Mouse (Mus musculus) common myeloid progenitor, adult 5-6 weeks (primary cell): ENCODE measurements at regions not wholly inside any gene's neighbourhood (a gene's known extent, or its start where the extent isn't known, plus 50 kb on each side); places are given as distances from the start of the nearest gene placed in this dataset.
A peak's percentile ranks its signal among the peaks of the same experiment; 100 is the strongest.

Experiments used
- ATAC-seq: replicated peaks from 2 replicates; pipeline ENCODE4 v1.8.0; 2016; ENCODE audit warnings: low read depth, mild to moderate bottlenecking, moderate TSS enrichment, inconsistent platforms; ENCODE audit not compliant: poor library complexity, severe bottlenecking

DNA sequence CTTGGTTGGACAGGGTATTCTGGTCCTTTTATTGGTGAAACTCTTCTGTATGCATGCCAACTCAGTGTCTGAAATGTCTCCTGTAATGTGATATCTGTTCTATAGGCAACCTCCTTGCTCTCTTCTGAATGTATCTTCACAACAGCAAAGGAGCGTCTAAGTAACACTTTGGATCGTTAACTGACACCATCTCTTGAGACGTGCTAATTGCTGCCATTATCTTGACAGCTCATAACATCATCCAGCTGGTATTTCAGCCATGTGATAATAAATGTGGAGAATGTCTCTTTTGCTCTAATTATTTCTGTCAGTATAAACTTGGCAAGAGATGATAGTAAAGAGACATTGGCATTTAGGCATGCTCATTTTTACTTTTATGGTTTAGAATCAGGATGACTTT, 68.8 kb upstream of the Col8a1 start:
- ATAC-seq = no peak

DNA sequence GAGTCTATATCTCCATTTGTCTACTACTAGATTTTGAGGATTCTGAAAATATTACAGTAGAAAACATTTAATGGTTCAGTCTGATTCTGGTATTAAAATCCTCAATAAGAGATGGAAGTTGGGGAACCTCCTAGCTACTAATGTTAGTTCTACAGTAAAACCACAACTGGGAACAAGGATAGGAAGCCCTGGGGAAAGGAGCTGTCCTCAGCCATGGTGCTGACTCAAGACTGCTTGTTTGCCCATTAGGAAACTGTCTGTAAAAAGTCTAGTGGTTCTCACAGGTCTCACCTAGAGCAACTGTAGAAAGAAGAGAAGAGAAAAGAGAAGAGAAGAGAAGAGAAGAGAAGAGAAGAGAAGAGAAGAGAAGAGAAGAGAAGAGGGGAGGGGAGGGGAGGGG, 90.9 kb upstream of the Col8a1 start:
- no peak for ATAC-seq

DNA sequence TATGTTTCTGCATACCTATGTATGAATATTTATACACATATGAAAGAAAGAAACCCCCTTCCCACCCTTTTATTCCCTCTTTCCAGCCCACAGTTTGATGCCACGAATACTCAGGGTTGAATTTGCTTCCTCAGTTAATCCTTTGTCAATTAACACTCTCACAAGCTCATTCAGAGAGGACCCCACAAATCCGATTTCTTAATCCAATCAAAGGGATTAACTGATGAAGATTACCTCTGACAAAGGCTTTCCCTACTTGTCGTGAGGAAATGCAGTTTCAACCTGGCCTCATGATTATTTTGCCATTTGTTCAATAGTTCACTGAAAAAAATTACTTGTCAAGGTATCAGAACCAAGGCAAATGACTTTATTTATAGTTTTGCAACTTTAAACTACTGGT, 91.8 kb upstream of the Col8a1 start:
- ATAC-seq = no peak

DNA sequence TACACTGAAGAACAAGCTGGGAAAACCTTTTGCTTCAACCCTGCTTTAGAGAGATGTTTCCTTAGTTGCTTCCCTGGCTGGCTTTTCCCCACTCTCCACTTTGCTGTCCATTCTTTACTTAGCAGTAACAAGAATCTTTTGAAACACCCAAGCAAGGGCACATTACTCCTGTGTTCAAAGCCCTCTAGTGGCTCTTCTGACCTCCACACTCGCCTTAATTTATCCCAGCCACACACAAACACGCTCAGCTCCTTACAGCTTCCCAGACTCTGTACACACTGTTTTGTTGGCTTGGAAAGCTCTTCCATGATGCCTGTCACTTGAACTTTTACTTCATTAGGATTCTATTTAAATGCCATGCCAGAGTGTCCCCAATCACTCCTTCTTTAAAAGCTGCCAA, 97.3 kb upstream of the Col8a1 start:
- ATAC-seq = 0 out of 2 replicates have a peak, but pooled peaks have one; percentile 25

DNA sequence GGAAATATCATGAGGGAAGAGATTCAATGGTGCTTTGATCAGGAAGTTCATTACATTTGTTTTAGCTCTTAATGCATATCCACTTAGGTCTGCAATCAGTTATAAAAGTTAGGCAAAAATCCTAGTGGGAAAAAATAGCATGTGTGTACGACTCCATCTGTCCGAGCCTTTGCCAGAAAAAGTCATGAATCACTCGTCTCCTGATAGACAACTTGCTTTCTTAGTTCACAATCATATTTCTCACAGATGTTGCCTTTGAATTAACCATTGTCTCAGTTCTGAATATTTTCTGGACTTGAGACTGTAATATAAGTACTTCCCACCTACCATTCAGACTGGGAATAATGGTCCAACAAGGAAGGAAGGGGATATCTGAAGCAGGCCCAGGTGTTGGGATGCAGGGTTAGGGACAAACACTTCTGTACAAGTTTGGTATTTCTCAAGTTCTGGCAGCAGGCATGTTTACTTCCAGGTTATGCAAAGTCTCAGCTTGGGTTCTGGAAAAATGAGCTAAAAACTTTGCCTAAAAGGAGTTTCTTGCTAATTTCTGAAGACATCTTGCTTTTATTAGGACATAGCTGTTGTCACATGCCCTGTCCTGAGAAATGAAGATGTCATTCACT, 98.4 kb upstream of the Col8a1 start:
- ATAC-seq = no peak

DNA sequence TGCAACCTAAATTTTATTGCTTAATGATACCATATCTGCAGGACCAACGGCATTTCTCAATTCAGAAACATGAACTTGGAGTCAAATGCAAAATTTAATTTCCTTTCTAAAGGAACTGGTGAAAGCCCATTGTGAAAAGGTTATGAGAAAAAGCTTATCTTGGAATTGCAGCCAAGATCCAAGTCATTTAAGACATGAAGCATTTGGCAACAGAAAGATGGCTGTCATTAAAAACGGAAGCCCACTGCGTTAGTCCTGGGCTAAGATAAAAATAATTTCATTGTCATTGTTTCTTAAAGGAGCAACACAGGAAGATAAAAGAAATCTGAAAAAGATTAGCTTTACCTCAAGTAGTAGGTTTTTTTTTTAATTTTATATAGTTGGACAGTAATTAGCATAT, 99.2 kb upstream of the Col8a1 start:
- ATAC-seq = no peak

DNA sequence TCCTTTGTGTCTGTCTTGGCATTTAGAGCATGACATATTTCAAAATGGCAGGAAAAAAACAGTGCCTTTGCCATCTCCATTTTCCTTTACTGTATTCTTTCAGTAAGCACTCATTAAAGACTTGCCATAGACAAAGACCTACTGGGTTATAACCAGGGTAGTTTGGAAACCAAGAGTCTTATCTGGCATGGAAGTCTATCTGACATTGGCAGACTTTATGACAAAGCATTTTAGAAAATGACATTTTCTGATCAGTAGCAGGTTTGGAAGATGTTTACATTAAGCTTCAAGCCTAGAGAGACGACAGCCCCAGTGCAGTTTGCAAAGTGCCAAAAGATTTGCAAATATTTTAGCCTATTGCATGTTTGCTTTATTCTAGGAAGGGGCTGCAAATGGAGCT, 102.5 kb upstream of the Col8a1 start:
- ATAC-seq = no peak

DNA sequence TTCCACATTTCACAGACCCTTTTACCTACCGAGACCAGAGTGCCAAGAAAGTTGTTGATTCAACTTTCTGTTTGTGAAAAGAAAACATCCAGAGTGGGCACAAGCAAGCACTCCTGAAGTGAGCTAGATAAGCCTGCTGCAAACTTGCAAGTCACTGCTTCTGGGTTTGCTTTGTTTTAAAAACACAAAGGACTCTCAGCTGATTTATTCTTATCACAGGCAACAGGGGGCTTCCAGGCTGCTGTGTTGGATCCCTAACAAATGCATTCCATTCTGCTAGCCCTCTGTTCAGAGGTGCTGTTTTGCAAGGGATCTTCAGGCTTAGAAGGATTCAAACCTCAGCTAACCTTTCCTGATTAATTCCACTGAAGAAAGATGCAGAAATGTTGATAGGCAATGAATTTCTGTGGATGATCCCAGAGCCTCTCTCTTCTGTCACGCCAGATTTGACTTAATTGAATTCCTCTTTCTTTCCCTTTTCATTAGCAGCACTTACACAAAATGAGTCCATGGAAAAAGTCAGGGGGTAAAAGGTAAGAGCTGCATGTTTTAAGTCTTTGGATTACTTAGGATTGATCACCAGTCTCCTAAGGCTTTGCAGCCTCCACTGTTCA, 103.7 kb upstream of the Col8a1 start:
- peak; percentile 78 for ATAC-seq

DNA sequence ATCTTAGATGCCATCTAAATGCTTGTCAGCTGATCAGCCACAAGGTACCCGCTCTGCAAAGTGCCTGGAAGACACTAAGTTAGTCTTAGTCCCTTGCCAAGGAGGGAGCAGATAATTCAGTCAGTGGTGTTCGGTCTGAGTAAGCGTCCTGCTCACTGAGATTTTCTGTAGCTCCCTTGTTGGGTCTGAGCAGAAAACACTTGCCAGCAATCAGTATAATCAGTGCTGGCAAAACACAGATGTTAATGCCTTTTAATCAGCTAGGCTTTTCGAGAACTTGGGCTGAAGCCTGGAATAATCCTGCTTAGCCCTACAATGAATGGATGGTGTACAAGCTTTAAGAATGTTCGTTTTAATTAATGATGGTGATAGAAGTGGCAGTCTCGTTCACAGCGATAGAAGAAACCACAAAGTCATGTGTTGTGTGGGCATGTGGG, 104.2 kb upstream of the Col8a1 start:
- peak; percentile 23; the same call in 1 of the 2 replicates for ATAC-seq

DNA sequence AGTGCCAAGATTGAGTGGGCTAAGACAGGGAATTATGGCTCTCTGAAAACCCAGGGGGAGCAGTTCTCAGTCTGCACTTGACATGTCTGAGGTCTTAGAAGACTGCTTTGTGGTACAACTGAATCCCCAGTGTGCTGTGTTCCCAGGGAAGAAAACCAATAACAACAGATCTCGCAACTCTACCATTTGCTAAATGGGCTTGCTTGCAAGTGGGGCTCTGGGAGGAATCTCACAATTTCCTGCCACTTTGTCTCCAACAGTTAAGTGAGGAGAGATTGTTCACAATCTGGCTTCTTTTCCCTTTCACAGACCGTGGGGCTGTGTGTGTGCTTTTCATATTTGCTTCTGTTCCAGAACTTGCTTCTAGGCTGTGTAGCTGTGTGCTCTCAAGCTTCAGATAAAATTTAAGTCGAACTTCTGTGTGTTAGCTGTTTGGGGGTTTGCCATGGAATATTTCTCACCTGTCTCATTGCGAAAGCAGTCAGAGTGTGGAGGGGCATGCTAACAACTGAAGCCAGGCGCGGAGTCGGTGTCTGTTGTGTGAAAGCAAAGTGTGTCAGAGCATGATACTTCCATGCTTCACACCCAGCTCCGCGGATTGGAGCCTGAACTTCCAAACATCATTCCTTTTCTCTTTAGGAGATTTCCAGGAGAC, 108.8 kb upstream of the Col8a1 start:
- ATAC-seq = no peak

DNA sequence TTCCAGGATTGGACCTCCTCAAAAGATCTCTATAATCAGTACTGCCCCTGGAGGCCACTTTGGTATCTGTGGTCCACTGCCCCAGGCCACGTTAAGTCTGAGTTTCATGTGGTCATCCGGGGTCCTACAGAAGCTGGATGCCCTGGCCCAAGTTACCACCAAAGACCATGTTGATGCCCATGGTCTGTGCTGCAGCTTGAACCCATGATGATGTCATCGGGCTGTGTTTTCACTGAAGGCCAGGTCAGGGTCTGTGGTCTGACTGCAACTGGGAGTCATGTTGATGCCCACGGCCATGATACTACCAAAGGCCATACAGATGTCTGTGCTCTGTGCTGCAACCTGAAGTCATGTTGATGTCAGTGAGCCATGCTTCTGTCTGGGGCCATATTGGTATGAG, 122.3 kb upstream of the Col8a1 start:
- ATAC-seq = no peak

DNA sequence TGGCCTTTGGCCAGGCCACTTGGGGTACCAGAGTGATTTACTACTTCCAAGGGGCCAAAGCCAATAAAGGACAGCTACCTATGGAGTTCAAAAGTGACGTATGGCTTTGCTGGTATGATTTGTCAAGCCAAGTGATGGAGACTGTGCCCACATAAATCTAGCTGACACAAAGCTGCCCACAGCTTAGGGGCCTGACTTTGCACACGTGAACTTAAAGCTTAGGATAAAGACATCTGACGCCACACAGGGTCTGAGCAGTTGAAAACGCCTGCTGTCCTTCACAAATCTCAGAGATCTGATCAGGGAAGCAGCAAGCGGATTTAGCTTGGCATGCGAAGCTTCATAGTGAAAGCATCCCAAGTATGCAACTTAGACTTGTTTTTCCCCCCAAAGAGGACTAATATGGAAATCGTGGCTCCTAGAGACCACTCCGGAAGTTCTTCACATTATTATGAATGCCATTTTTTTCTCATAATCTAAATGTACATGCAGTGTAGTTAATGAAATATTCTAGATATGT, 127.1 kb upstream of the Col8a1 start:
- no peak for ATAC-seq

DNA sequence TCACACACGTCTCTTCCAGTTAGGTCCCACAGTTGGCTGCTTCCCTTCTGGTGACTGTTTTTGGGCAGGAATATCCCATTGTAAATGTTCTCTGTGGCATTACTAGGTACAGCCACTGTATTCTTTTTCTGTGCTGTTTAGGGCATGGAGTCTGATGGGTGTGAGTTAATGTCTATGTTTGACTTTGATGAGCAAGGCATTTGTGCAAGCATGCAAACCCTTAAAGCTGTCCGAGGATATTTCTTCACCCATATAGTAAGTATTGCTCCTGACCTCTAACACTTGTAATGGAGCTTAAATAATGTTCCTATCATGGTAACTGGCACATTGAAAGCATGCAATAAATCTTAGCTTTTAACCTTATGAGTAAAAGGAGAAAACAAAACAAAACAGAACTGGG, 133.6 kb upstream of the Col8a1 start:
- ATAC-seq = no peak

DNA sequence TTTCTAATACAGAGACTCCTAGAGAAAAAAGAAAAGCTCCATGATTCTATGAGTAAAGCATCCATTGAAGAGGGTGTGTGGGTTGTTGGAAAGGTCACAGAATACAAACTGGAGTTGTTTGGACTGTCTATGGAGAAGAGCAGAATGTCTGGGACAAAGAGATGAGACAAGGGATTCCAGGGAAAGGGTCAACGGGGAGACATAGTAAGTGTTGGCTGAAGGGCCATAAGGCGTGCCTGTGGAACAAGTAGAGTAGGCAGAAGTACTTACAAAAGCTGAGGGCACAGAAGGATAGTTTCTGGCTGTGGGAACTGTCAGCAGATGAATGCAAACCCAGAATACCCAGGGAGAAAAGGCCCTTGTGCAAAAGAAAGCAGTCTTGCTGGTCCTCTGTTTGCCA, 134.0 kb upstream of the Col8a1 start:
- no peak for ATAC-seq

DNA sequence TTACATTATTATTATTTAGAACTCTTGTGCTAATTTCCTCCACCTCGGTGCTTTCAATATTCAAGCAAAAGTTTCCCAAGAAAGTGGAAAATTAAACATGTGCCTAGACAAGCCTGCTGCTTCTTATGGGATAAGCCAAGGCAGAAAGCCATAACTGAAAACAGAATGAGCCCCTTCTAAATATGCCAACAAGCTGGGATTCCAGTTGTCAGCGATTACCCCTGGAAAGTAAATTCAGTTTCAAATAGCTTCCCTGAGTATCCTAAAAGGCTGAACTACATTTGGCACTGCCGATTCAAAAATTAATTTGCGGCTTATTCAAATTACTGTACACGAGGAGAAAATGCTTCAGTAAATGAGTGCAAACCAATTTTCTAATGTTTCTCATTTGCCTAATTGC, 135.6 kb upstream of the Col8a1 start:
- no peak for ATAC-seq

DNA sequence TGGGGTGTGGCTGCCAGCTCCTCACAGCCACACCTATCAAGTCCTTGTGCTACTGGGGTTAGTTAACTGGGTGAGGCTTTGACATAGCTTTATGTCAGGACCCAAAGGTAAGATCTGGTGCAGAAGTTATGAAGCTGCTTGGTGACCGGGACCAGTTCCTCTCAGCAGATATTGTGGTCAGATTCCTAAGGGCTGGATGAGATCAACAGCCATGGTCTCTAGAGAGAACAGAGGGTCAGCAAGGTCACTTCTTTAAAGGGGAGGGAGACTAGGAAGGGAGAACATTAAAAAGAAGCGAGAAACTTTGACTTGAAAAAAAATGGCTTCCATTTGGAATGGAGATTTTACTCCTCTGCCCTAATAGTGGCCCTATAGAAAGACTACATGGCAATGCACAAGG, 138.6 kb upstream of the Col8a1 start:
- no peak for ATAC-seq

DNA sequence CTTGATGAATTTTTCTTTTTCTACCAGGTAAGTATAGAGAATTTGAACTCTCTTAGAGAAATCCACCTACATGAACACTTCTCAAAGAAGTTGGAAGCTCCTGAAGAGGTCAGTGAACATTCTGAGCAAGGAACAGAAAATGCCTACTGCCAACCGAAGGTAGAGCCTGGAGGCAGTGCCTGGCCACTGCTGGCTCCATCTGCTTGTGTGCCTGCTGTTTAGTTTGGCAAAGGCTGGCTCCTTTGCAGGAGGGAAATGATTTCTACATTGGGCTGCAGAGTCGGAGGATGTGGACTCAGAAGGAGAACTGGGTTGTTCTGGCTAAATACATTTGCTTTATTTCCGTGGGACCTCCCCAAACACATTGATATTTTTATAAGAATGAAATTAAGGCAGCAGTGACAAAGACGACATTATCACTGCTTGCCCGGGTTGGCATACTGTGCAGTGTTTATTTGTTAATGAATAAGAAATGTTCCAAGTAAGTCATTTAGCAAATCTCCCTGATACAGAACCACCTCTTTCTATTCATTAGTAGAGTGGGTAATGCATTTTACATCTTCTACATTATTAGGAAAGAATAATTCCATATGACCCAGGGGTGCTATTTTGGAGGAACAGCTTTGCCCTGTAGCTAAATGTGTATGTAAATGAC, 139.3 kb upstream of the Col8a1 start:
- ATAC-seq = no peak

DNA sequence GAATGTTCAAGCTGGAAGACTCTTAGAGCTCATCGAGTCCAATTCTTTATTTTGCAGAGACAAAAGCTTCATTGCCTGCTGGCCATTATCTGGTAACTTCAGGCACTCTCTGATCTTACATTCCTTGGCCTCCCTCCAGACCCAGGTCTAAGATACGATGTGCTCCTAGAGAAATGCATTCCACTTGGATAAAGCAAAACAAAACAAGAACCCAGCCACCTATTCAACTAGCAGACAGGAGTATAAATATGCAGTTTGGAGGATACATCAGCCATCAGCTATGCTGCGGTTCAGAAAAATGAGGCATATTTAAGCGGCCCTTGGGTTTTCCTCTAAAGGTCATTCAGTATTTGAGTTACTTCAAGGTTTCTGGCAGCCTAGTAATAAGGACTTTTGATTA, 146.5 kb upstream of the Col8a1 start:
- no peak for ATAC-seq

DNA sequence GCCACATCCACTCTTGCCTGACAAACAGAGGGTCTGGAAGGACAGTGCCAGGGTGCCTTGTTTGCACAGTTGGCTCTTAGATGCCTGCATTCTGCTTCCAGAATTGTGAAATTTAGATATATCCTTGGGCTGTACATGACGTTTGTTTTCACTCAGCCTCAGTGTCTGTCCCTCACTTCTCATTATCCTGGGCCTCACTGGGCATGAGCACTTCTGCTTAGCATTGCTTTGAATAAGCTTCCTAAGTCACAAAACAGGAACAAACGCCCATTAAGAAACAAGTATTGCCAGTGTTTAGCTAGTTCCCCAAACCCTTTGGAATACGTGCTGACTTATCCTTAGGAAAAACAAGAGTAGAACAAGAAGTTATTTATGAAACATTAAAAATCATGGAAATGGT, 148.0 kb upstream of the Col8a1 start:
- ATAC-seq = peak; percentile 74

DNA sequence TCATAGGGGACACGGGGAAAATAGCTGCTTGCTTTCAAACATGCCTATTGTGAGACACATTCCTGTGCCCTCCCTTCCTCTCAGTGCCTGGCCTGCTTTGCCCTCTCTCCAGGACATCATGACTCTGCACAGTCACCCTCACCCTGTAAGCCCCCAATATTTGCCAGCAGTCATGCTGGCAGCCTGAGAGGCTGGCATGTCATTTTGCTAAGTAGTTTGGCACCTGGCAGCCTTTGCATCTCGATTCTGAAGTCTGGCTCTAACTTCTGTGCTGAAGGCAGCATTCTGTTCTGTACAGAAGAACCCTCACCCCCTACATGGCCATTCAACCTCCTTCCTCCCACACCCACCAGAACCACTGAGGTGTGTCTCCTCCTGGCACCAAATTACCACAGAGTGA, 157.5 kb upstream of the Col8a1 start:
- ATAC-seq = no peak

DNA sequence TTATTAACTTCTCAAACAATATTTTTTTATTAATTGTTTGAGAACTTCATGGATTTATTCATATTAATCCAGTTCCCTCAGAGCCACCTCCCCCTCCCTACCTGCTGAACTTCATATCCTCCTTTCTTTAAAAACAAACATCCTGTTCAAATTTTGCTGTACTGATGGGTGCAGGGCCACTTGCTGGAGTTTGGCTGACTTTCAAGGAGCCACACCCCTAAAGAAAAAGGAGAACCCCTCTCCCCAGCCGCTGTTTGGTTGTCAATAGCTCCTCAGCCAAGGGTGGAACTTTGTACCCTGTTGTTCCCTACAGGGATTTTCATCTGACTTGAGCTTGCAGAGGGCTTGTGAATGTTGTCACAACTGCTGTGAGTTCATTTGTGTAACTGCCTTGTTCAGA, 160.0 kb upstream of the Col8a1 start:
- ATAC-seq = no peak
